ENCODE assay signal across 18 mouse cellular contexts in the genomic region with DNA sequence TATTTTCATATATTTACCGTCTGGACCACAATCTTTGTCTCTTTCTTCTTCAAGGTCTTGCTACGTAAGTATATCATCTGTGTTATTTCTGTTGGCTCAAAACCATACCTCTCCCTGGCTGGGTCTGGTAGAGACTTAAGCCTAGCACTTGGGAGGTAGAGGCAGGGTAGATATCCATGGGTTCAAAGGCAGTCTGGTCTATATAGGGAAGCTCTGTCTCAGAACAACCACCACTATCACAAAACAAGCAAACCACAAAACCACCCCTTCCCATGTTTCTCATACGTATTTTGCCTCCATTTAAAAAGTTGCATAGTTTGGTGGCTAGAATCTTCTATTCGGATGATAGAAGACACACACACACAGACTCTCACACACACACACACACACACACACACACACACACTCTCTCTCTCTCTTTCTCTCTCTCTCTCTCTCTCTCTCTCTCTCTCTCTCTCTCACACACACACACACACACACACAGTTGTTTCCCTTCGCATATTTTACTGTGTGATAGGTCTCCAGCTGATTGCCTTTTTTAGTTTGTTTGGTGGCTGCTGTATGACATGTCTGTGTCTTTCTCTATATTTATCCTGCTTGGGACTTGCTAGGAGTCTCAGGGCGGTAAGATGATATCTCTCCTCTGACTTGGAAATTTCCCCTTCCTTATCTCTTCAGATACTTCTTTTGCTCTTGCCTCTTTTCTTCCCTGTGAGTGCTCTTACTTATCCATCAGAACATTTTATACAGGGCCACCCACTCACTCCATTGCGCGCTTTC. TPM values are rescaled to one million over a fixed set of nuclear protein-coding genes. Genes with fewer than 3 reads are reported as not detected.
A peak's percentile ranks its signal among the peaks of the same experiment; 100 is the strongest.
DNase-seq lines count a peak whose midpoint lies in the region; ATAC-seq and TF ChIP-seq lines count a peak whose summit lies in the region.
"Had no signal": no experiment of that assay in that cellular context is flagged by ENCODE, and none has a peak within 500 bp of the region (broad histone marks: within the 10 kb centered on the region; RNA-seq: fewer than 3 reads in every experiment).

No protein-coding gene starts in this region.

- peak overlapping the region; percentile 79 for H3K27ac ChIP-seq in liver, embryonic 11.5 days (ENCODE audit: low read depth, low read length)
- H3K27ac ChIP-seq in liver, embryonic 13.5 days, result peak overlapping the region; percentile 96
- H3K27ac ChIP-seq in liver, postnatal 0 days (ENCODE audit: low read depth), result peak overlapping the region; percentile 55; the same call in 1 of the 2 replicates
- H3K27ac ChIP-seq: embryonic facial prominence, embryonic 10.5 days; forebrain, embryonic 15.5 days; heart, adult 2 months; heart, embryonic 13.5 days; hindbrain, embryonic 15.5 days had no signal

- H3K4me3 ChIP-seq in liver, embryonic 11.5 days (ENCODE audit: low read depth, low read length), result no peak overlapping the region
- peak overlapping the region; percentile 9; the same call in 1 of the 2 replicates for H3K4me3 ChIP-seq in liver, embryonic 13.5 days (replicated peaks)
- no peak overlapping the region for H3K4me3 ChIP-seq in liver, postnatal 0 days (ENCODE audit: low read depth, low read length)
- H3K4me3 ChIP-seq: embryonic facial prominence, embryonic 10.5 days; forebrain, embryonic 15.5 days; heart, adult 2 months; heart, embryonic 13.5 days; hindbrain, embryonic 15.5 days had no signal

- H3K36me3 ChIP-seq in liver, embryonic 11.5 days (ENCODE audit: control insufficient read depth, insufficient read depth, low read length), result no peaks in the 10 kb centered on the region
- H3K36me3 ChIP-seq in liver, embryonic 13.5 days, result peaks cover 8% of the 10 kb centered on the region; the same call in 1 of the 2 replicates
- H3K36me3 ChIP-seq in liver, postnatal 0 days (replicated peaks; ENCODE audit: insufficient read depth, low read length), result no peaks in the 10 kb centered on the region
- H3K36me3 ChIP-seq: embryonic facial prominence, embryonic 10.5 days; forebrain, embryonic 15.5 days; heart, embryonic 13.5 days; hindbrain, embryonic 15.5 days had no signal

- no peak for TF ChIP-seq CTCF in liver, postnatal 0 days (IDR thresholded peaks at IDR 0.05; ENCODE audit: low read depth)

- TF ChIP-seq EP300 in liver, postnatal 0 days (IDR thresholded peaks at IDR 0.05; ENCODE audit: low read depth), result no peak

- DNase-seq in liver, embryonic 11.5 days (ENCODE audit: low spot score), result no peak
- no peak for DNase-seq in liver
- no peak for DNase-seq in liver, embryonic 13.5 days
- DNase-seq in liver, postnatal 0 days, result no peak
- DNase-seq in heart, adult 8-10 months (ENCODE audit: low spot score), result no peak
- no peak for DNase-seq in right cerebral cortex, postnatal 14 days
- DNase-seq: adrenal gland, postnatal 10 days; cerebellum, adult 11-12 months; cerebellum, adult 9-10 months; cerebellum, postnatal 25 days; gastrocnemius, postnatal 10 days; heart, adult 2 months; heart, postnatal 36 days had no signal

- H3K9me3 ChIP-seq in liver, embryonic 11.5 days (ENCODE audit: control insufficient read depth, low read length), result no peaks in the 10 kb centered on the region
- H3K9me3 ChIP-seq in liver, embryonic 13.5 days (replicated peaks), result no peaks in the 10 kb centered on the region
- H3K9me3 ChIP-seq in liver, postnatal 0 days (ENCODE audit: low read length), result no peaks in the 10 kb centered on the region
- H3K9me3 ChIP-seq: embryonic facial prominence, embryonic 10.5 days; forebrain, embryonic 15.5 days; heart, embryonic 13.5 days; hindbrain, embryonic 15.5 days had no signal

- peaks cover 30% of the 10 kb centered on the region for H3K4me1 ChIP-seq in liver, embryonic 11.5 days (replicated peaks; ENCODE audit: control insufficient read depth, insufficient read depth, low read length)
- H3K4me1 ChIP-seq in liver, embryonic 13.5 days (replicated peaks), result peaks cover 78% of the 10 kb centered on the region
- H3K4me1 ChIP-seq in liver, postnatal 0 days (ENCODE audit: insufficient read depth), result peaks cover 13% of the 10 kb centered on the region
- H3K4me1 ChIP-seq: embryonic facial prominence, embryonic 10.5 days; hindbrain, embryonic 15.5 days had no signal

- no peak overlapping the region; the same call in 1 of the 2 replicates for H3K9ac ChIP-seq in liver, embryonic 11.5 days (ENCODE audit: low read depth, low read length)
- H3K9ac ChIP-seq in liver, embryonic 13.5 days, result peak overlapping the region; percentile 72
- no peak overlapping the region for H3K9ac ChIP-seq in liver, postnatal 0 days (replicated peaks)
- H3K9ac ChIP-seq: forebrain, embryonic 15.5 days; heart, embryonic 13.5 days; hindbrain, embryonic 15.5 days had no signal

- 55% methylated on average over 8 of the region's 8 CpGs for WGBS in liver, embryonic 11.5 days
- WGBS in liver, embryonic 13.5 days (ENCODE audit: insufficient replicate concordance), result 41% methylated on average over 8 of the region's 8 CpGs
- 59% methylated on average over 8 of the region's 8 CpGs for WGBS in liver, postnatal 0 days (ENCODE audit: insufficient replicate concordance)

- peak overlapping the region; percentile 20 for H3K4me2 ChIP-seq in liver, embryonic 11.5 days
- H3K4me2 ChIP-seq in liver, embryonic 13.5 days, result peak overlapping the region; percentile 69
- peak overlapping the region; percentile 49 for H3K4me2 ChIP-seq in liver, postnatal 0 days (ENCODE audit: low read depth, low read length)
- H3K4me2 ChIP-seq: forebrain, embryonic 15.5 days; heart, embryonic 13.5 days; hindbrain, embryonic 15.5 days had no signal

- ATAC-seq in liver, embryonic 11.5 days (replicated peaks; ENCODE audit: low FRiP score), result no peak; the same call in 1 of the 2 replicates
- peak; percentile 7; the same call in 1 of the 2 replicates for ATAC-seq in liver, embryonic 13.5 days (ENCODE audit: low read depth)
- ATAC-seq in liver, postnatal 0 days, result no peak
- ATAC-seq: forebrain, embryonic 15.5 days had no signal

- H3K27me3 ChIP-seq in liver, embryonic 11.5 days (replicated peaks; ENCODE audit: control insufficient read depth, insufficient read depth, low read length), result no peaks in the 10 kb centered on the region
- H3K27me3 ChIP-seq in liver, embryonic 13.5 days, result no peaks in the 10 kb centered on the region
- H3K27me3 ChIP-seq in liver, postnatal 0 days (ENCODE audit: insufficient read depth, low read length), result no peaks in the 10 kb centered on the region
- H3K27me3 ChIP-seq: CH12.LX; forebrain, embryonic 15.5 days; heart, embryonic 13.5 days; hindbrain, embryonic 15.5 days had no signal

RNA-seq across cellular contexts. Expression of a gene that starts 11.8 kb away (rescaled TPM):
- polyA plus RNA-seq in liver, embryonic 11.5 days (2014; fragmentation: Nextera tagmentation; extraction: Ambion mirVana), result 6.2 and 7.5 TPM in 2 replicates
- polyA plus RNA-seq in liver, embryonic 13.5 days (2015; fragmentation: Nextera tagmentation; extraction: Ambion mirVana), result 4.7 and 6.0 TPM in 2 replicates
- polyA plus RNA-seq in liver, postnatal 0 days (2015; fragmentation: Nextera tagmentation; extraction: Ambion mirVana), result 2.4 and 2.7 TPM in 2 replicates
- 1 to 10 TPM; 4.4 to 5.6 (median 5.0) TPM for total RNA-seq in heart, adult 8-10 months (2022)
